Mouse (Mus musculus) midbrain, embryonic 16.5 days (tissue): Measurements from ENCODE around the gene Gm9918. TPM values are rescaled to one million over a fixed set of nuclear protein-coding genes. Genes with fewer than 3 reads are reported as not detected.
"Not testable (repeated sequence)": the region's sequence is repeated elsewhere in the genome, so short reads cannot be mapped to it uniquely, and the experiment has no call there.

ENCODE experiments used
- ATAC-seq: fragments of 200-750 bp; cut with Nextera tagmentation; 2 replicates; pipeline ENCODE4 v1.8.0; 2017; ENCODE audit warnings: moderate TSS enrichment
- H3K27ac ChIP-seq: fragments of 300-500 bp; sonication (generic); 2 replicates; pipeline ENCODE4 v1.5.1; 2014; ENCODE audit warnings: mild to moderate bottlenecking, low read length, mixed read lengths
- H3K27me3 ChIP-seq: fragments of 300-500 bp; sonication (generic); 2 replicates; pipeline ENCODE4 v1.6.1; 2014; ENCODE audit warnings: low read depth, low read length, mixed read lengths; ENCODE audit not compliant: control insufficient read depth, insufficient read depth
- H3K36me3 ChIP-seq: fragments of 300-500 bp; sonication (generic); 2 replicates; pipeline ENCODE4 v1.6.1; 2014; ENCODE audit warnings: mild to moderate bottlenecking, low read length, moderate library complexity, mixed read lengths; ENCODE audit not compliant: control insufficient read depth, insufficient read depth
- H3K4me1 ChIP-seq: fragments of 300-500 bp; sonication (generic); 2 replicates; pipeline ENCODE4 v1.6.1; 2014; ENCODE audit warnings: mild to moderate bottlenecking, low read length, mixed read lengths; ENCODE audit not compliant: control insufficient read depth, insufficient read depth
- H3K4me2 ChIP-seq: fragments of 300-500 bp; sonication (generic); 2 replicates; pipeline ENCODE4 v1.6.1; 2014; ENCODE audit warnings: mild to moderate bottlenecking, low read length, mixed read lengths
- H3K4me3 ChIP-seq: fragments of 300-500 bp; sonication (generic); 2 replicates; pipeline ENCODE4 v1.5.1; 2014; ENCODE audit warnings: low read depth, mild to moderate bottlenecking, low read length, moderate library complexity, mixed read lengths
- H3K9ac ChIP-seq: fragments of 300-500 bp; sonication (generic); 2 replicates; pipeline ENCODE4 v1.6.1; 2014; ENCODE audit warnings: low read depth, low read length, mixed read lengths
- H3K9me3 ChIP-seq: fragments of 300-500 bp; sonication (generic); replicated peaks from 2 replicates; pipeline ENCODE4 v1.6.1; 2014; ENCODE audit warnings: mild to moderate bottlenecking, low read length, mixed read lengths; ENCODE audit not compliant: control insufficient read depth, poor library complexity, severe bottlenecking
- WGBS: fragments of 180-500 bp; shearing (Covaris S2); extraction: QIAGEN DNeasy Blood & Tissue Kit; methylation state at CpG from one replicate; pipeline ENCODE4 v1.1.7; 2014; 5-methylcytosine and 5-hydroxymethylcytosine counted together
- polyA plus RNA-seq: library from polyadenylated mRNA; unstranded; fragments of >200 nt; fragmentation: Nextera tagmentation; extraction: Ambion mirVana; gene quantifications from 2 replicates; pipeline ENCODE4 v1.2.1, GENCODE M21; 2015

Gene Gm9918
- polyA plus RNA-seq = not detected in 2 replicates

GRCm38 (mm10) chr15:102270274-102270960 lies at the start of gene Gm9918:
TSS of gene Gm9918 (plus strand) at chr15:102270563.
- Histone ChIP-seq H3K27me3 (peaks cover 12% of the 10 kb centered on the region), H3K36me3 (no peaks in the 10 kb centered on the region), H3K4me3 (0 out of 2 replicates have a peak within 1 kb of the TSS, but pooled peaks have one; percentile 8), H3K27ac (no peak within 1 kb of the TSS), H3K4me2 (peak within 1 kb of the TSS; percentile 17; the same call in 1 of the 2 replicates), H3K9ac (no peak within 1 kb of the TSS), H3K4me1 (no peaks in the 10 kb centered on the region), H3K9me3 (no peaks in the 10 kb centered on the region)
- no peak for ATAC-seq
- WGBS = 9% methylated on average over 19 of the region's 21 CpGs

GRCm38 (mm10) chr15:102222386-102222785 lies 48.0 kb upstream of the Gm9918 start:
- no peaks in the 10 kb centered on the region for H3K36me3 ChIP-seq
- no peak overlapping the region for H3K4me3 ChIP-seq
- H3K4me2 ChIP-seq = no peak overlapping the region
- H3K9ac ChIP-seq = no peak overlapping the region
- no peak for ATAC-seq
- WGBS = 59% methylated on average over 10 of the region's 10 CpGs
- peaks cover 10% of the 10 kb centered on the region; the same call in 1 of the 2 replicates for H3K4me1 ChIP-seq
- H3K27me3 ChIP-seq = peaks cover 8% of the 10 kb centered on the region
- no peak overlapping the region for H3K27ac ChIP-seq
- no peaks in the 10 kb centered on the region for H3K9me3 ChIP-seq

GRCm38 (mm10) chr15:102224186-102224991 lies 46.0 kb upstream of the Gm9918 start:
- no peaks in the 10 kb centered on the region for H3K9me3 ChIP-seq
- WGBS = 4% methylated on average over 43 of the region's 43 CpGs
- H3K4me3 ChIP-seq = peak overlapping the region; percentile 41
- H3K27me3 ChIP-seq = peaks cover 8% of the 10 kb centered on the region
- no peaks in the 10 kb centered on the region for H3K36me3 ChIP-seq
- peak; percentile 90 for ATAC-seq
- H3K4me2 ChIP-seq = peak overlapping the region; percentile 92
- peak overlapping the region; percentile 60 for H3K9ac ChIP-seq
- peaks cover 10% of the 10 kb centered on the region; the same call in 1 of the 2 replicates for H3K4me1 ChIP-seq
- no peak overlapping the region for H3K27ac ChIP-seq

GRCm38 (mm10) chr15:102224992-102225617 lies 45.3 kb upstream of the Gm9918 start:
- peak overlapping the region; percentile 41 for H3K4me3 ChIP-seq
- no peaks in the 10 kb centered on the region for H3K36me3 ChIP-seq
- no peak overlapping the region; the same call in 1 of the 2 replicates for H3K9ac ChIP-seq
- H3K27ac ChIP-seq = no peak overlapping the region
- no peak for ATAC-seq
- H3K27me3 ChIP-seq = peaks cover 8% of the 10 kb centered on the region
- peaks cover 10% of the 10 kb centered on the region; the same call in 1 of the 2 replicates for H3K4me1 ChIP-seq
- WGBS = 21% methylated on average over 21 of the region's 21 CpGs
- H3K9me3 ChIP-seq = no peaks in the 10 kb centered on the region
- H3K4me2 ChIP-seq = peak overlapping the region; percentile 92

- peaks cover 10% of the 10 kb centered on the region; the same call in 1 of the 2 replicates for H3K4me1 ChIP-seq
- H3K27me3 ChIP-seq, H3K4me2 ChIP-seq, H3K9me3 ChIP-seq, ATAC-seq, H3K4me3 ChIP-seq, H3K36me3 ChIP-seq, H3K9ac ChIP-seq, H3K27ac ChIP-seq: not testable (repeated sequence)
- WGBS = 79% methylated on average over 6 of the region's 6 CpGs
Measured at GRCm38 (mm10) chr15:102225619-102226018, 44.7 kb upstream of the Gm9918 start.

GRCm38 (mm10) chr15:102230408-102231321 lies 39.7 kb upstream of the Gm9918 start:
- H3K27me3 ChIP-seq = no peaks in the 10 kb centered on the region
- H3K9ac ChIP-seq = no peak overlapping the region
- no peak overlapping the region for H3K4me3 ChIP-seq
- ATAC-seq = no peak
- WGBS = 84% methylated on average over 17 of the region's 17 CpGs
- no peaks in the 10 kb centered on the region for H3K36me3 ChIP-seq
- no peaks in the 10 kb centered on the region for H3K9me3 ChIP-seq
- H3K4me1 ChIP-seq = no peaks in the 10 kb centered on the region; the same call in 1 of the 2 replicates
- H3K4me2 ChIP-seq = no peak overlapping the region
- H3K27ac ChIP-seq = no peak overlapping the region

- WGBS = 61% methylated on average over 6 of the region's 6 CpGs
- Histone ChIP-seq H3K4me3 (no peak within 1 kb of the TSS), H3K4me1 (no peaks in the 10 kb centered on the region; the same call in 1 of the 2 replicates), H3K36me3 (no peaks in the 10 kb centered on the region), H3K27me3 (no peaks in the 10 kb centered on the region), H3K9ac (no peak within 1 kb of the TSS), H3K27ac (no peak within 1 kb of the TSS), H3K9me3 (no peaks in the 10 kb centered on the region), H3K4me2 (no peak within 1 kb of the TSS)
- no peak for ATAC-seq
Measured at GRCm38 (mm10) chr15:102231748-102232147, 38.6 kb upstream of the Gm9918 start, which contains the start of gene Itgb7. TSS of gene Itgb7 (minus strand) at chr15:102231944.

- 89% methylated on average over 7 of the region's 7 CpGs for WGBS
Measured at GRCm38 (mm10) chr15:102232764-102233163, 37.6 kb upstream of the Gm9918 start.

More at GRCm38 (mm10) chr15:102232764-102233163, 37.6 kb upstream of the Gm9918 start:
- Histone ChIP-seq H3K27ac (no peak overlapping the region), H3K9me3 (no peaks in the 10 kb centered on the region), H3K4me2 (no peak overlapping the region), H3K36me3 (no peaks in the 10 kb centered on the region), H3K4me3 (no peak overlapping the region), H3K4me1 (no peaks in the 10 kb centered on the region; the same call in 1 of the 2 replicates), H3K9ac (no peak overlapping the region), H3K27me3 (no peaks in the 10 kb centered on the region)
- no peak for ATAC-seq
